Mouse (Mus musculus) heart, embryonic 10.5 days (tissue): ENCODE data around the gene Lipt1. TPM values are rescaled to one million over a fixed set of nuclear protein-coding genes. Genes with fewer than 3 reads are reported as not detected.

Source experiments
- DNase-seq: peaks from one replicate; pipeline ENCODE4 v3.0.0-alpha.2; 2017; ENCODE audit warnings: low spot score
- H3K27ac ChIP-seq: fragments of 300-500 bp; sonication (generic); 2 replicates; pipeline ENCODE4 v1.5.1; 2016; ENCODE audit warnings: mild to moderate bottlenecking
- H3K27me3 ChIP-seq: fragments of 300-500 bp; sonication (generic); 2 replicates; pipeline ENCODE4 v1.6.1; 2016; ENCODE audit warnings: mild to moderate bottlenecking; ENCODE audit not compliant: poor library complexity, insufficient read depth, severe bottlenecking
- H3K36me3 ChIP-seq: fragments of 300-500 bp; sonication (generic); 2 replicates; pipeline ENCODE4 v1.6.1; 2016; ENCODE audit warnings: mild to moderate bottlenecking, moderate library complexity
- H3K4me1 ChIP-seq: fragments of 300-500 bp; sonication (generic); 2 replicates; pipeline ENCODE4 v1.6.1; 2016; ENCODE audit warnings: mild to moderate bottlenecking
- H3K4me3 ChIP-seq: fragments of 300-500 bp; sonication (generic); 2 replicates; pipeline ENCODE4 v1.5.1; 2016; ENCODE audit warnings: mild to moderate bottlenecking, moderate library complexity
- H3K9me3 ChIP-seq: fragments of 300-500 bp; sonication (generic); 2 replicates; pipeline ENCODE4 v1.6.1; 2016; ENCODE audit warnings: mild to moderate bottlenecking, moderate library complexity
- WGBS: fragments of 180-500 bp; shearing (Covaris S2); methylation state at CpG from one replicate; pipeline ENCODE4 v1.1.7; 2016; 5-methylcytosine and 5-hydroxymethylcytosine counted together
- polyA plus RNA-seq: library from polyadenylated mRNA; unstranded; fragments of >200 nt; fragmentation: Nextera tagmentation; extraction: Ambion mirVana; gene quantifications from 2 replicates; pipeline ENCODE4 v1.2.1, GENCODE M21; 2016

Lipt1 gene
- polyA plus RNA-seq, result 8.2 and 8.7 TPM in 2 replicates

GRCm38 (mm10) chr1:37871704-37872103, at the start of gene Lipt1:
Gene Lipt1, plus strand, starts transcription at chr1:37871738.
- 8% methylated on average over 7 of the region's 7 CpGs for WGBS
- Histone ChIP-seq H3K4me3 (peak within 1 kb of the TSS; percentile 69), H3K9me3 (peaks cover 5% of the 10 kb centered on the region; the same call in 1 of the 2 replicates), H3K4me1 (peaks cover 3% of the 10 kb centered on the region; the same call in 1 of the 2 replicates), H3K27ac (peak within 1 kb of the TSS; percentile 83), H3K27me3 (0 out of 2 replicates have a peak, but pooled peaks cover 6% of the 10 kb centered on the region), H3K36me3 (peaks cover 22% of the 10 kb centered on the region)
- DNase-seq, result peak; percentile 83

GRCm38 (mm10) chr1:37831681-37832080, 39.9 kb upstream of the Lipt1 start:
- 46% methylated on average over 2 of the region's 2 CpGs for WGBS
- no peaks in the 10 kb centered on the region for H3K9me3 ChIP-seq
- H3K27ac ChIP-seq, result no peak overlapping the region
- H3K36me3 ChIP-seq, result peaks cover 5% of the 10 kb centered on the region; the same call in 1 of the 2 replicates
- H3K4me1 ChIP-seq, result no peaks in the 10 kb centered on the region
- H3K27me3 ChIP-seq, result no peaks in the 10 kb centered on the region
- H3K4me3 ChIP-seq, result no peak overlapping the region
- DNase-seq, result no peak

- H3K4me3 ChIP-seq, result no peak overlapping the region
- no peaks in the 10 kb centered on the region for H3K36me3 ChIP-seq
- DNase-seq, result no peak
- H3K27me3 ChIP-seq, result no peaks in the 10 kb centered on the region
- no peaks in the 10 kb centered on the region for H3K9me3 ChIP-seq
- no peak overlapping the region for H3K27ac ChIP-seq
- peaks cover 5% of the 10 kb centered on the region for H3K4me1 ChIP-seq
- 80% methylated on average over 8 of the region's 8 CpGs for WGBS
Measured at GRCm38 (mm10) chr1:37846878-37847277, 24.7 kb upstream of the Lipt1 start.

- H3K27me3 ChIP-seq, result no peaks in the 10 kb centered on the region
- no peaks in the 10 kb centered on the region for H3K36me3 ChIP-seq
- WGBS, result 37% methylated on average over 2 of the region's 2 CpGs
- no peaks in the 10 kb centered on the region for H3K9me3 ChIP-seq
- no peak overlapping the region for H3K27ac ChIP-seq
- DNase-seq, result no peak
- peaks cover 5% of the 10 kb centered on the region for H3K4me1 ChIP-seq
- no peak overlapping the region for H3K4me3 ChIP-seq
Measured at GRCm38 (mm10) chr1:37850696-37851095, 20.8 kb upstream of the Lipt1 start.

GRCm38 (mm10) chr1:37864511-37865400, 6.8 kb upstream of the Lipt1 start:
- H3K9me3 ChIP-seq, result no peaks in the 10 kb centered on the region
- 0 out of 2 replicates have a peak, but pooled peaks cover 6% of the 10 kb centered on the region for H3K27me3 ChIP-seq
- peak; percentile 100 for DNase-seq
- under 1% methylated on average over 90 of the region's 90 CpGs for WGBS
- H3K4me1 ChIP-seq, result no peaks in the 10 kb centered on the region
- H3K27ac ChIP-seq, result peak overlapping the region; percentile 88
- H3K36me3 ChIP-seq, result no peaks in the 10 kb centered on the region
- peak overlapping the region; percentile 66 for H3K4me3 ChIP-seq

GRCm38 (mm10) chr1:37865401-37866215, 5.9 kb upstream of the Lipt1 start:
- Histone ChIP-seq H3K27me3 (0 out of 2 replicates have a peak, but pooled peaks cover 6% of the 10 kb centered on the region), H3K4me1 (no peaks in the 10 kb centered on the region), H3K4me3 (peak overlapping the region; percentile 66), H3K9me3 (no peaks in the 10 kb centered on the region), H3K36me3 (no peaks in the 10 kb centered on the region), H3K27ac (peak overlapping the region; percentile 88)
- WGBS, result 12% methylated on average over 23 of the region's 23 CpGs
- DNase-seq, result no peak

- H3K27ac ChIP-seq, result peak within 1 kb of the TSS; percentile 88
- H3K27me3 ChIP-seq, result 0 out of 2 replicates have a peak, but pooled peaks cover 6% of the 10 kb centered on the region
- WGBS, result 85% methylated on average over 6 of the region's 6 CpGs
- no peaks in the 10 kb centered on the region for H3K36me3 ChIP-seq
- no peaks in the 10 kb centered on the region for H3K4me1 ChIP-seq
- no peak for DNase-seq
- H3K9me3 ChIP-seq, result no peaks in the 10 kb centered on the region
- peak within 1 kb of the TSS; percentile 66 for H3K4me3 ChIP-seq
Measured at GRCm38 (mm10) chr1:37866286-37866685, 5.3 kb upstream of the Lipt1 start, which contains the start of gene Tsga10. Gene Tsga10, minus strand, starts transcription at chr1:37866429.

GRCm38 (mm10) chr1:37867056-37867455, 4.5 kb upstream of the Lipt1 start:
- H3K36me3 ChIP-seq, result no peaks in the 10 kb centered on the region
- WGBS, result 63% methylated on average over 1 of the region's 1 CpGs
- DNase-seq, result no peak
- H3K27ac ChIP-seq, result no peak overlapping the region
- H3K4me3 ChIP-seq, result no peak overlapping the region
- H3K27me3 ChIP-seq, result 0 out of 2 replicates have a peak, but pooled peaks cover 6% of the 10 kb centered on the region
- H3K9me3 ChIP-seq, result no peaks in the 10 kb centered on the region
- peaks cover 3% of the 10 kb centered on the region; the same call in 1 of the 2 replicates for H3K4me1 ChIP-seq

- H3K27me3 ChIP-seq, result 0 out of 2 replicates have a peak, but pooled peaks cover 6% of the 10 kb centered on the region
- no peak overlapping the region for H3K4me3 ChIP-seq
- WGBS, result 65% methylated on average over 10 of the region's 10 CpGs
- no peaks in the 10 kb centered on the region for H3K9me3 ChIP-seq
- H3K36me3 ChIP-seq, result no peaks in the 10 kb centered on the region
- H3K27ac ChIP-seq, result no peak overlapping the region
- peaks cover 3% of the 10 kb centered on the region; the same call in 1 of the 2 replicates for H3K4me1 ChIP-seq
- no peak for DNase-seq
Measured at GRCm38 (mm10) chr1:37867684-37868322, 3.7 kb upstream of the Lipt1 start.

- WGBS, result 61% methylated on average over 10 of the region's 10 CpGs
- no peaks in the 10 kb centered on the region for H3K36me3 ChIP-seq
- no peaks in the 10 kb centered on the region for H3K9me3 ChIP-seq
- H3K4me3 ChIP-seq, result no peak overlapping the region
- DNase-seq, result no peak
- H3K4me1 ChIP-seq, result peaks cover 3% of the 10 kb centered on the region; the same call in 1 of the 2 replicates
- no peak overlapping the region for H3K27ac ChIP-seq
- 0 out of 2 replicates have a peak, but pooled peaks cover 6% of the 10 kb centered on the region for H3K27me3 ChIP-seq
Measured at GRCm38 (mm10) chr1:37868640-37869039, 2.9 kb upstream of the Lipt1 start.

- H3K4me1 ChIP-seq, result peaks cover 3% of the 10 kb centered on the region; the same call in 1 of the 2 replicates
- H3K27me3 ChIP-seq, result 0 out of 2 replicates have a peak, but pooled peaks cover 6% of the 10 kb centered on the region
- H3K36me3 ChIP-seq, result 0 out of 2 replicates have a peak, but pooled peaks cover 2% of the 10 kb centered on the region
- no peak overlapping the region for H3K4me3 ChIP-seq
- WGBS, result 49% methylated on average over 2 of the region's 2 CpGs
- H3K27ac ChIP-seq, result no peak overlapping the region
- DNase-seq, result no peak
- no peaks in the 10 kb centered on the region for H3K9me3 ChIP-seq
Measured at GRCm38 (mm10) chr1:37869362-37869761, 2.2 kb upstream of the Lipt1 start.
